Mouse (Mus musculus): ENCODE measurements around the gene Sult2b1.
A peak's percentile ranks its signal among the peaks of the same experiment; 100 is the strongest.

Sult2b1 gene

DNA sequence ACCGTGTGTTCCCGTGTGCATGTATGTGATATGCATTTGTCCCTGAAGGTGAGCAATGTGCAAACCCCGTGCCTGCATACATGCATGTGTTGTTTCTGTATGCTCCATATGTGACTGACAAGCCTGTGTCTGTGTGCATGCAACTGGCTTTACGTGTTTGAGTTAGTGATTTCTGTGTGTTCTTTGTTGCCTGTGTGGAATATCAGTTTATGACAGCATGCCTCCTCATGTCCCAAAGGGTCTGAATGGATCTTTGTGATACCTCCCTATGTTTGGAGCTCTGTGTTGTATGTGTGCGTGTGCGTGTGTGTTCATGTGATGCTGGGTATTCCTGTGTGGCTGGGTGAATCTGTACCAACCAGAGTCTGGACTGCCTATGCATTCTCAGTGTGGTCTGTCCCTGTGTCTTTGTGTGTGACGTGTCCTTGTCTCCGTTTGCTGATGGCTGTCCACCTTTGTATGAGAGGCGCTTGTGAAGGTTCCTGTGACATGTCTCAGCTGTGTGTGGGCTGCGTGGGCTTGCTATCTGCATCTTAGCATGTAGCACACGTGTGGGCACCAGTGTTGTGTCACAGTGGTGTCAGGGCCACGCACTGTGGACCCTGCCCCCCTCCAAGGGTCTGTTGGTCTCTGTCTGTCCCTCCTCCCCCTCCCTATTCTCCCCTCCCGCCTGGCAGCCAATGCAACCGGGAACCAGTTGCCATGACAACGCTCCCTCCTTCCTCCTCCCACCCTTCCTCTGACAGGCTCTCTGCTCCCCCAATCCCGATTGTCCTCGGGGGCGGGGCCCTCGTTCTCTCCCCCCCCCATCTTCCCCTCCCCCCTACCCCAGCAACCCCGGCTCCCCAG is at the start of gene Sult2b1:
TSS of gene Sult2b1 (minus strand) at position 146 of the 849 bp plus-strand sequence.
- H3K4me3 ChIP-seq (replicated peaks; ENCODE audit: low read length) = peak within 1 kb of the TSS; percentile 84
- H3K9me3 ChIP-seq (ENCODE audit: low read length) = no peaks in the 10 kb centered on the region
- peaks cover 45% of the 10 kb centered on the region for H3K4me1 ChIP-seq (replicated peaks; ENCODE audit: low read depth, low read length)
- peaks cover 18% of the 10 kb centered on the region for H3K36me3 ChIP-seq (ENCODE audit: insufficient read depth, low read length)
- peaks cover 10% of the 10 kb centered on the region for H3K27me3 ChIP-seq (ENCODE audit: insufficient read depth, low read length)
- TF ChIP-seq NANOG (IDR thresholded peaks at IDR 0.05; ENCODE audit: borderline replicate concordance, low read length) (no peak), POU5F1 (IDR thresholded peaks at IDR 0.05; ENCODE audit: borderline replicate concordance, low read length) (no peak), CTCF (conservative IDR thresholded peaks at IDR 0.05; ENCODE audit: low read length) (no peak)

DNA sequence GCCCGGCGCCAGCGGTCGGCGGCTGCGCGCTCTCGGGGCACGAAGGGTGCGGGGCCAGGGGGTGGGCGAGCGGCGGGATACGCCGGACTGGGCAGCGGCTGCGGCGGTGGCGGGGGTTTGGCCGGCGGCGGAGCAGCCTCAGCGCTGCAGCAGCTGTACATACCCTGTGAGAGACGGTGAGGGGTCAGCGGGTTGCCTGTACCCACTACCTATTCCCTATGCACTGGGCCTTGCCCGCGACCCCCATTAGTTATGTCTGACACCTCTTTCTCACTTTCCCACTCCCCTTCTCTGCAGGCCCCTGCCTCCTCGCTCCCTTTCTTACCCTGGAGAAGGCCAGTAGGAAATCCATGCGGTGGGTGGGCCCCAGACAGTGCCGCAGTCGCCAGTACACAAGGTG is 49.5 kb upstream of the Sult2b1 start:
- H3K9me3 ChIP-seq (ENCODE audit: low read length) = no peaks in the 10 kb centered on the region
- peaks cover 54% of the 10 kb centered on the region for H3K27me3 ChIP-seq (ENCODE audit: insufficient read depth, low read length)
- TF ChIP-seq NANOG (IDR thresholded peaks at IDR 0.05; ENCODE audit: borderline replicate concordance, low read length) (no peak), POU5F1 (IDR thresholded peaks at IDR 0.05; ENCODE audit: borderline replicate concordance, low read length) (no peak), CTCF (conservative IDR thresholded peaks at IDR 0.05; ENCODE audit: low read length) (no peak)

DNA sequence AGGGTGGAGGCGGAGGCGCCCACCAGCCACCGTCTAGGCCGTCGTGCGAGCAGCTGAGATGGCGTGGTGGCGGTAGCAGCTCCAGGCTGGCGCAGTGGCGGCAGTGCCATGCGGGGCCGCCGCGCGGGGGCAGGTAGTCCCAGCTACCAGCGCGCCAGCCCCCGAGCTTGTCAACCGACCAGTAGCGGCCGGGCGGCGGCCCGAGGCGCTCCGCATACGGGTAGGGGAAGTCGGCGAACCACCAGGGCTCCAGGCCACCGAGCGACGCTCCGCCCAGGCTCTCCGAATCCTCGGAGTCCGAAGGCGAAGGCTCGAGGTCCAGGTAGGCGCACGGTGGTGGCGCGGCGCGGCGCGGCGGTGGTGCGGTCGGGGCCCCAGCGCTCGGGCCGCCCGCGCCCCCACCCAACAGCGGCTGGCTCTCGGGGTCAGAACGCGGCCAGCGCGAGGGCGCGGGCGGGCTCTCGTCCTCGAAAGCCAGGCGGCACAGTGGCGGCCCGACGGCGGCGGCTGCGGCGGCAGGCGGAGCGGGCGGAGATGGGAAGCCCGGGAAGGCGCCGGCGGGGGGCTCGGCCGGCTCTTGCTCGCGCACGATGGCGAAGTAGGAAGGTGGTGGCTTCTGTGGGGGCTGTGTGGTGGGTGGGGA is 48.8 kb upstream of the Sult2b1 start:
- Histone ChIP-seq H3K4me3 (replicated peaks; ENCODE audit: low read length) (peak overlapping the region; percentile 75), H3K4me1 (replicated peaks; ENCODE audit: low read depth, low read length) (peaks cover 44% of the 10 kb centered on the region), H3K36me3 (ENCODE audit: insufficient read depth, low read length) (peaks cover 17% of the 10 kb centered on the region), H3K9me3 (ENCODE audit: low read length) (no peaks in the 10 kb centered on the region), H3K27me3 (ENCODE audit: insufficient read depth, low read length) (peaks cover 54% of the 10 kb centered on the region)
- TF ChIP-seq NANOG (IDR thresholded peaks at IDR 0.05; ENCODE audit: borderline replicate concordance, low read length) (no peak), CTCF (conservative IDR thresholded peaks at IDR 0.05; ENCODE audit: low read length) (no peak), POU5F1 (IDR thresholded peaks at IDR 0.05; ENCODE audit: borderline replicate concordance, low read length) (no peak)

More for the DNA sequence above, 49.5 kb upstream of the Sult2b1 start:
- Histone ChIP-seq H3K4me1 (replicated peaks; ENCODE audit: low read depth, low read length) (peaks cover 39% of the 10 kb centered on the region), H3K36me3 (ENCODE audit: insufficient read depth, low read length) (peaks cover 10% of the 10 kb centered on the region), H3K4me3 (replicated peaks; ENCODE audit: low read length) (peak overlapping the region; percentile 75)

DNA sequence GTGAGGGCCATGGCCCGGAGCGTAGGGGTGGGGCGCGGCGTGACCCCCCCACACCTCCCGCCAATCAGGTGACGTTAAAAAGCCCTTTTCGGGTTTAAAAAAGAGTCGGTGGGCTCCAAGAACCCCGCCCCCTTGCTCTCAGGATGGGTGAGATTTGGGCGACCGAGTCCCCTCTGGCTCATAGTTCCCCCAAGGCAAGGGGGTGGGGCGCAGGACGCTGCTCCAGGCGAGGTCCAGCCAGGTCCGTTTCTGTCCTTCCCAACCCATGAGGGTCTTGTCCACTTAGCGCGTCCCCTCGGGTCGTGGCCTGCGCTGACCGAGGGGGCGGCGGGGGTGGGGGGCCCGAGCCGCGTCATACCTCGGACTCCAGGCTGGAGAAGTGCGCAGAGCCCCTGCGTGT is 48.0 kb upstream of the Sult2b1 start:
- Histone ChIP-seq H3K27me3 (ENCODE audit: insufficient read depth, low read length) (peaks cover 50% of the 10 kb centered on the region), H3K9me3 (ENCODE audit: low read length) (no peaks in the 10 kb centered on the region), H3K4me1 (replicated peaks; ENCODE audit: low read depth, low read length) (peaks cover 51% of the 10 kb centered on the region), H3K4me3 (replicated peaks; ENCODE audit: low read length) (peak overlapping the region; percentile 75), H3K36me3 (ENCODE audit: insufficient read depth, low read length) (peaks cover 25% of the 10 kb centered on the region)
- TF ChIP-seq POU5F1 (IDR thresholded peaks at IDR 0.05; ENCODE audit: borderline replicate concordance, low read length) (no peak), NANOG (IDR thresholded peaks at IDR 0.05; ENCODE audit: borderline replicate concordance, low read length) (no peak), CTCF (conservative IDR thresholded peaks at IDR 0.05; ENCODE audit: low read length) (no peak)

DNA sequence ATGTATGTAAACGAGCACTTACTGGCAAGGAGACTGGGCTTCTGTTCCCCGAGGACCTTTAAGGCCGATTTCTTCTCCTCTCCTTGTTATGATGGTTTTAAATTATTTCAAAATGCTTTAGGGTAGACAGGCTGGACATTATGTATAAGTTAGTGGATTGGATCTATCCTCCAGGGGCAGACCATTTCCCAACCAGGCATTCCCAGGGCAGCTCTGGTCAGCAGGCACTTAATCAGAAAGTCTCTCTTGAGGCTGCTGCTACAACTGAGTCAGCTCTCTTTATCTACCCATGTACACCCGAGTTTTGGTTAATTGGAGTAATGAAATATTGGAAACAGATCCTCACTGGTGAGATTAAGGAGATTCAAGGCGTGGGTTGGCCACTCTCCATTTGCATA is 46.7 kb upstream of the Sult2b1 start:
- Histone ChIP-seq H3K4me1 (replicated peaks; ENCODE audit: low read depth, low read length) (peaks cover 64% of the 10 kb centered on the region), H3K4me3 (replicated peaks; ENCODE audit: low read length) (peak overlapping the region; percentile 100), H3K36me3 (ENCODE audit: insufficient read depth, low read length) (peaks cover 38% of the 10 kb centered on the region), H3K27me3 (ENCODE audit: insufficient read depth, low read length) (peaks cover 44% of the 10 kb centered on the region), H3K9me3 (ENCODE audit: low read length) (no peaks in the 10 kb centered on the region)
- no peak for TF ChIP-seq NANOG (IDR thresholded peaks at IDR 0.05; ENCODE audit: borderline replicate concordance, low read length)
- no peak for TF ChIP-seq CTCF (conservative IDR thresholded peaks at IDR 0.05; ENCODE audit: low read length)

DNA sequence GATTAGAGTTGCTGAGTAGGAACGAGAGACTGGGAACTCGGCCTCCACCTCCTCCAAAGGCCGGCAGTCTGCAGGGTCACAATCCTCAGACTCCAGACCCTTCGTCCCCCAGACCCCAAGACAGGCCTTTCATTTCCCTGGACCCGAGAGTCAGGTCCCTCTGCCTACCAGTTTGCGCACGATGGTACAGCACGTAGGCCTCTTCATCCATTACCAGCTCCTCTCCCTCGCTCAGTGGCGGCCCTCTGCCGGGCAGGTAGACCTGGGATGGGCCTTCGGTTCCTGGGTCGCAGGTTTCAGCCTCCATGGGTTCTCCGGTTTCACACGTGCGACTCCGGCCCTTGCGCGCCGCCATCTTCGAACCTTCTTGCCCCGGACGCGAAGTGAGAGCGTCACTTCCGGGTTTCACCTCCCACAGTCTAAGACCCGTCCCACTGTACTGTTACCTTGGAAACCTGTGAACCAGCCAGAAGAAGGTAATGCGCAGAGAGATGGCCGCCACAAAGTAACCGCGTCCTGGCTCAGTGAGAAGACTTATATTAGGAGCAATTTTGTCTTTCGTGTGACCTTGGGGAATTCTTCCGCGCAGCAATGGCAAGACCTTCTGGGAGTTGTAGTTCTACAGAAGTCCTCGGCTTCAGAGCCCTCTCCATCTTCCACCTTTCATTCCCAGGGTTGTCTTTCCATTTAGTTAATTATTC is 46.1 kb upstream of the Sult2b1 start, which contains the start of gene Grwd1:
TSS of gene Grwd1 (minus strand) at position 518 of the 701 bp plus-strand sequence.
- H3K27me3 ChIP-seq (ENCODE audit: insufficient read depth, low read length) = peaks cover 41% of the 10 kb centered on the region
- H3K4me3 ChIP-seq (replicated peaks; ENCODE audit: low read length) = peak within 1 kb of the TSS; percentile 100
- no peaks in the 10 kb centered on the region for H3K9me3 ChIP-seq (ENCODE audit: low read length)
- peaks cover 70% of the 10 kb centered on the region for H3K4me1 ChIP-seq (replicated peaks; ENCODE audit: low read depth, low read length)
- TF ChIP-seq POU5F1 (IDR thresholded peaks at IDR 0.05; ENCODE audit: borderline replicate concordance, low read length) (no peak), NANOG (IDR thresholded peaks at IDR 0.05; ENCODE audit: borderline replicate concordance, low read length) (no peak), CTCF (conservative IDR thresholded peaks at IDR 0.05; ENCODE audit: low read length) (no peak)
- H3K36me3 ChIP-seq (ENCODE audit: insufficient read depth, low read length) = peaks cover 44% of the 10 kb centered on the region

DNA sequence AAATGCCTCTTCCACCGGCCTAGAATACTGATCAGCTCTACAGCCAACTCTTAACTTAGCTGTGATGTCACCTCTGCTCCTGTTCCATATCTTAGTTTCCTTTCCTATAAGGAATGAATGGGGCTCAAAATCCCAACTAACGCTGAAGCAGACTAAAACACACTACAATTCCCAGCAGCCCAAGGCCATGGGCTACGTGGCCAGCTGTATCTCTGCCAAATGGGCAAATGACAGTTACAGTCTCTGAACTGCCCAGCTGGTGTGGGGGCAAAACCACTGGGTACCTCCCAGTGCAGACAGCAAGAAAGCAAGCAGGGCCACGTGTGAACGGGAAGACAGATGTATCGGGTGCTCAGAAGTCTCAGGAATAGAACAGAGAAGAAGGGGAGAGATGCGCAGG is 42.2 kb upstream of the Sult2b1 start:
- Histone ChIP-seq H3K36me3 (ENCODE audit: insufficient read depth, low read length) (peaks cover 83% of the 10 kb centered on the region), H3K9me3 (ENCODE audit: low read length) (no peaks in the 10 kb centered on the region), H3K27me3 (ENCODE audit: insufficient read depth, low read length) (peaks cover 6% of the 10 kb centered on the region), H3K4me1 (replicated peaks; ENCODE audit: low read depth, low read length) (peaks cover 76% of the 10 kb centered on the region), H3K4me3 (replicated peaks; ENCODE audit: low read length) (no peak overlapping the region)
- TF ChIP-seq CTCF (conservative IDR thresholded peaks at IDR 0.05; ENCODE audit: low read length) (no peak), POU5F1 (IDR thresholded peaks at IDR 0.05; ENCODE audit: borderline replicate concordance, low read length) (no peak), NANOG (IDR thresholded peaks at IDR 0.05; ENCODE audit: borderline replicate concordance, low read length) (no peak)

DNA sequence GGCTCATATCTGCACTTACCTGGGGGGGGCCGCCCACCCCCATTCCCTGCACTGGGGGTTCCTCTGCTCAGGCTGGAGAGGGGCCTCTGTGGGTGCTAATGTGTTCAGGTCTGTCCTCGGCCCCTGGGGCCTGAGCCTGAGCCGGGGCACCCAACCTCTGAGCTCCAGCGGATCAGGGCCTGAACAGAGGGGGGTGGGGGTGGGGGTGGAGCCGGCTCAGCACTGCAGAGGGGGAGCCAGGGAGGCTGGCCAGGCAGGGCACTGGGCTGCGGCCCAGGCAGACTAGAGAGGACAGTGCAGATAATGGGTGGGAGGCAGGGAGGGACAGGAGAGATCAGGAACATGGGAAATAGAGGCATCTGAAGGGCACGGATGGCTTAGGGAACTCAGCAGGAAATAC is 40.1 kb upstream of the Sult2b1 start, which contains the start of gene Kcnj14:
TSS of gene Kcnj14 (minus strand) at position 185 of the 400 bp plus-strand sequence.
- H3K27me3 ChIP-seq (ENCODE audit: insufficient read depth, low read length) = no peaks in the 10 kb centered on the region; the same call in 1 of the 2 replicates
- TF ChIP-seq NANOG (IDR thresholded peaks at IDR 0.05; ENCODE audit: borderline replicate concordance, low read length) = no peak
- H3K4me1 ChIP-seq (replicated peaks; ENCODE audit: low read depth, low read length) = peaks cover 65% of the 10 kb centered on the region
- H3K36me3 ChIP-seq (ENCODE audit: insufficient read depth, low read length) = peaks cover 89% of the 10 kb centered on the region
- H3K4me3 ChIP-seq (replicated peaks; ENCODE audit: low read length) = 0 out of 2 replicates have a peak within 1 kb of the TSS, but pooled peaks have one; percentile 13
- no peaks in the 10 kb centered on the region for H3K9me3 ChIP-seq (ENCODE audit: low read length)

Data from E14TG2a.4 (cell line).